Mouse (Mus musculus): ENCODE measurements around the gene Gmeb1. TPM values are rescaled to one million over a fixed set of nuclear protein-coding genes. Genes with fewer than 3 reads are reported as not detected.

Gene Gmeb1
- polyA plus RNA-seq, 3 experiments from 2014 or later = 13.0 to 17.0 (median 13.1) TPM

DNA sequence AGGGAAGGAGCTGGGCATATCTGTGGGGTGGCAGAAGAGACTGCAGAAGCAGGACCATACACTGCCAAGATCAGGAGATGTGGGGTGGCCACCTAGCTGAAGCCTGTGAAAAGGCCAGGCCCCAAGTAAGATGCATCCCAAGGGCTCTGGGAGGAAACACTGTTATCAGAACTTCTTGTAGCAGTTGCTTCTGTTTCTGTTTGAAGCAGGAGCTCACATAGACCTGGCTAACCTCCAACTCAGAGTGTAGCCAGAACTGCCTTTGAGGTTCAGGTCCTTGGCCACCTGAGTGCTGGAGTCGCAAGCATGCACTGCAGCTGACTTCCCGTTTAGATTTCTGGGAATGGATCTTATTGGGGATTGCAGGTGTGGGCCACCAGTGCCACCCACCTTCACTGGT, 43.6 kb downstream of the Gmeb1 start:
- ATAC-seq = no peak

DNA sequence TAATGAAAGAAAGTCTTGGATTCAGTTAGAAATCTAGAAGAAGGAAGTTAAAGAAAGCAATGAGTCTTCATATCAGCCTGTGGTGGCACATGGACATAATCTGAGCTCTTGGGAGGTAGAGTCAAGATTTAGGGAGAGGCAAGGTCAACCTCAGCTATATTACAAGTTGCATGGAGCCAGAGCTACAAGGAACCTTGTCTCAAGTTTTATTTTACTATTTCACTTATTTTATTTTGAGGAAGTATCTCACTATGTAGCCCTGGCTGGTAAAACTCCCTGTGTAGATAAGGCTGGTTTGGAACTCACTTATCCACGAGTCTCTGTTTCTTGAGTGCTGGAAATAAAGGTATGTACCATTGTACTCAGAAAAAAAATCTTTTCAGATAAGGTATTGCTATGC, 44.8 kb downstream of the Gmeb1 start:
- no peak for ATAC-seq

DNA sequence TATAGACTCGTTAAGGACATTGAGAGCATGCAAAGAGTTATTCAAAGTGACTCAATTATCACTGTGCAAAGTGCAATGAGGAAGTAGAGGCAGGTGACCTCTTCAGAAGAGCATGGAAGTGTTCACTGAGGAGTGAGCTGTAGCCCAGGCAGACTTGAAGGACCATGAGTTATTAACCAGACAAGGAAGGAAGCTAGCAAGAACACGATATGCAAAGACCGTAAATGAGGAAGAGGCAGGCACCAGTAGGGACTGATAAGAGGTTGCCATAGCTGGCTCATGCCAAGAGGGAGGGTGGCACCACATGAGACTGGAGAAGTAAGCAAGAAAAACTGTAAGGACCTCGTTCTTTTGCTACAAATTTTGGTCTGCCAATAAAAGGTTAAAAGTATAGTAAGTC, 46.6 kb downstream of the Gmeb1 start:
- ATAC-seq = no peak

GRCm38 (mm10) chr4:132211953-132212734, 49.3 kb downstream of the Gmeb1 start, which contains the start of gene Ythdf2:
TSS of gene Ythdf2 (minus strand) at chr4:132212303.
- peak; percentile 96 for ATAC-seq

- peak; percentile 39 for ATAC-seq
Measured at GRCm38 (mm10) chr4:132211091-132211942, 50.1 kb downstream of the Gmeb1 start.

DNA sequence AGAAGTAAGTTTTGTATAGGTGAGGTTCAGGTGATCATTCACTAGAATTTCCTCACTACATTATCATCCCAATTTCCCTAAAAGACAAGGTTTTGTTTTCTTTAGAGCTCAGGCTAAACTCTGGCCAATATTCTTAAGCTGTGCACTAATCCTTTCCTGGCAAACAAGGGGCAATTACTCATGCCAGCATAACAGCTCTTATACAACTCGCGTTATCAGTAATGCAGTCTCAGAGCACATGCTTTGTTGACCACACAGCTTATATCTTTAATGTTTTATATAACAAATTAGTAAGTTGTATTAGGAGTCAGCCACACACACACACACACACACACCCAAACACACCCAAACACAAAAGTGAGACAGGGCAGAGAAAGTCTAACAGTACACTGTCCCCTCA, 51.1 kb downstream of the Gmeb1 start:
- ATAC-seq = no peak

GRCm38 (mm10) chr4:132209299-132209698, 52.1 kb downstream of the Gmeb1 start:
- ATAC-seq = no peak

DNA sequence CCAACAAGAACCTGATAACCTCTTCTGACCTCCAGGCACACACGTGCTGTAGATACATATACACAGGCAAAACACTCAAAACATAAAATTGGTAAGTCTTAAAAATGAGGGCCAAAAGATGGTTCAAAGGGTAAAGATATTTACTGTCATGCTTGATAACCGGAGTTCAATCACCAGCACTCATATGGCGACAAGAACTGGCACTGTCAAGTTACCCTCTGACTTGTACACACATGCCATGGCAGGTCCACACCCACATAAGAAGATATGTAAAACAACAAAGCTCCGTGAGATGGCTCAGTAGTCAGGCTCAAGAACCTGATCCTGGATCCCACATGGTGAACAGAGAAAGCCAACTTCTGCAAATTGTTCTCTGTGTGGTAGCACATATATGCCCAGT, 54.1 kb downstream of the Gmeb1 start:
- ATAC-seq = no peak

DNA sequence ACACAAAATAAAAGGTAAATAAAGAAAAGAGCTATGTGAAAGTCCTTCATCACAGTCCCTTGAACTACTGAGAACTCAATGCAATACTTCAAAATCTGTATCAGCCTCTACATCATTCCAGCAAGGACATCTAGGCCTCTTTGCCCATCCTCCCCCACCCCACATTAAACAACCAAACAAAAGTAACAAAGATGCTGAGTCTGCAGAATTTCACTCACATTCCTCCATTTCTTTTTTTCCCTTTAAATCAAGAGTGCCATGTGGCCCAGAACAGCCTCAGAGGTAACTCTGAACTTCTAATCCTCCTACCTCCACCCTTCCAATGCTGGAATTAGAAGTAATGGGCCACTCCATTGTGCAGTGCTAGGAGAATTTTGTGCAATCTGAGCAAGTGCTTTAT, 62.6 kb downstream of the Gmeb1 start:
- ATAC-seq = no peak

DNA sequence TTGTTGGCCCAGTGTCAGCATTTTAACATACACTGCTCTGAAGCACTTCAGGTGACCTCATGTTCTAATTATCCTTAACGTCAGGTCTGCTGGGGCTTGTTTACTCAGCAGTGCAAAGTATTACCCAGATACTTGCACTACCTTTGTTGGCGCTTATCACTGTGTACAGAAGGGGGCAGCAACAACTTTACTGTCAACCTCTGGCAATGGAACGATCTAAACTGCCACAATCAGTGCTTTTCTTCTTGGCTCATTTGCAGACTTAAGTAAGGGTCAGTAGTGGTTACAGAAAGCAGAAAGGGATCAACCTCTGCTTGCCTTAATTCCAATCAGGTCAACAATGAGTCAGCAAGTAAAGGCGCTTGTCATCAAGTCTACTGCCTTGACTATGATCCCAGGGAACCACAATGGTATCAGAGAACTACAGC, 63.1 kb downstream of the Gmeb1 start:
- ATAC-seq = peak; percentile 68

DNA sequence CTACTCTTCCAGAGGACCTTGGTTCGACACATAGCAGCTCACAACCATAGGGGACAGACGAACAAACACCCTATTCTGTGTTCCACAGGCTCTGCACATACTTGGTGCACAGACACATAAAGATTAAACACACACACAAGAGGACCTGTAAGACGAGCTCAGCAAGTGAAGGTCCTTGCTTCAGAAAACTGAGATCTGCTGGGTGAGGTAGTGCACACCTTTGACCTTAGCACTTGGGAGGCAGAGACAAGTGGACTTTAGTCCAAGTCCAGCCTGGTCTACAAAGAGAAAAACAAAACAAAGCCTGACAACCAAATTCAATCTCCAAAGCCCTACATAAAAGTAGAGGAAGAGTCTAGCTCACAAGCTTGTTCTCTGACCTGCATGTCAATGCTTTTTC, 66.4 kb downstream of the Gmeb1 start:
- ATAC-seq = no peak

DNA sequence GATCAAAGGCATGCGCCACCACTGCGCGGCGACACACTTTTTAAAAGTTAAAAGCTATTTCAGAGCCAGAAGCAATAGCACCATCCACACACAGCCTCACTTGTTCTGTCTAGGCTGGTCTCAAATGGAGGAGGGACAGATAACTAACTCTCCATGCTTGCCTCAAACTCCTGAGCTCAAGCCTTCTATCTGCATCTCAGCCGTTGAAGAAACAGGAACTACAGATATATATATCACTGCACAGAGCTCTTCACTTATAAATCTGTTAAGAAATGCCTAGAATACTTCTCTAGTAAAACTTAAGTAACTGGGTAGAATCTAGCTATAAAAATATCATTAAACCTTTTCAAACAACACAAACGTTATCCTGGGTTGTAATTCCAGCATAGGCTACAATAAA, 67.0 kb downstream of the Gmeb1 start:
- ATAC-seq = no peak

GRCm38 (mm10) chr4:132187826-132188401, 73.5 kb downstream of the Gmeb1 start:
- no peak for ATAC-seq

DNA sequence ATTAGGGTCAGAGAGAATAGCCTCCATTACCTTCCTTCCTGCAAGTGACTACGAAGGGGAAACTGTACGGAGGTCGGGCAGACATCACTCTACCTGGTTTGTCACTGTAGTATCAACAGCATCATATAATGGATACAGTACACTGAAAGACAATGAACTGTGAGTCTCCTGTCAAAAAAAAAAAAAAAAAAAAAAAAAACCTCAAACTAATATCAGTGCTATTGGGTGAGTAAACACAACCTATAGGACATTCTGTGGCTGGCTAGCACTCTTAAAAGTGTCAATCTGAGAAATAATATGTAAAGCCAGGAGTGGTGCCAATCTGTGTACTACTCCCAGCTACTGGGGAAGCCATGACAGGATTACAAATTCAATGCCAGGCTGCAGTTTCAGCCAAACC, 78.2 kb downstream of the Gmeb1 start:
- ATAC-seq = no peak

GRCm38 (mm10) chr4:132181721-132182658, 79.4 kb downstream of the Gmeb1 start:
- ATAC-seq = no peak

- no peak for ATAC-seq
Measured at GRCm38 (mm10) chr4:132180710-132181109, 80.7 kb downstream of the Gmeb1 start.

DNA sequence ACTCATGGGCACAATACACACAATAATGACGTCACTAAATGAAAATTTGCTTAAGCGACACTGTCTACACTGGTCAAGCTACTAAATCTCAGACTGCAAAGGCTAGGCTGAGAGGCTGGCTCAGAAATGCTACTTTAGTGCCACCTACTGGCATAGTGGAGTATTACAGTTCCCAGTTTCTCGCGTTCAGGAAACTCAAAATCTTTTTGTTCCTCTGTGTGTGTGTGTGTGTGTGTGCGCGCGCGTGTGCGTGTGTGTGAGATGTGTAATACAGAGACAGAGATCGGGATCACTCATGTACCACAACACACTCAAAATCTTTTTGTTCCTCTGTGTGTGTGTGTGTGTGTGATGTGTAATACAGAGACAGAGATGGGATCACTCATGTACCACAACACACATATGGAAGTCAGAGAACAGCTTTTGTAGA, 82.8 kb downstream of the Gmeb1 start:
- ATAC-seq = peak; percentile 41

GRCm38 (mm10) chr4:132176474-132176873, 84.9 kb downstream of the Gmeb1 start:
- no peak for ATAC-seq

All from inflammation-experienced regulatory T-cells, adult 6 months (primary cell).